Mouse (Mus musculus) megakaryocyte-erythroid progenitor cell, adult 5-6 weeks (primary cell): Measurements from ENCODE around the gene Trpm7. TPM values are rescaled to one million over a fixed set of nuclear protein-coding genes. Genes with fewer than 3 reads are reported as not detected.
"Not testable (repeated sequence)": the region's sequence is repeated elsewhere in the genome, so short reads cannot be mapped to it uniquely, and the experiment has no call there.

ENCODE experiments used
- ATAC-seq: replicated peaks from 2 replicates; pipeline ENCODE4 v1.8.0; 2016; ENCODE audit warnings: mild to moderate bottlenecking, inconsistent platforms; ENCODE audit not compliant: severe bottlenecking, poor library complexity, low FRiP score, low TSS enrichment
- total RNA-seq, 2 experiments: library from RNA; stranded (forward) in 1 of 2; stranded (reverse) in 1 of 2; fragments of 200-1000, 215-1000 nt in 1 of 2; fragments of >200 nt in 1 of 2; fragmentation: Nextera tagmentation in 1 of 2; gene quantifications; 2 replicates each; pipeline ENCODE4 v1.2.3; 2014 to 2017

Trpm7 gene
- total RNA-seq (2014; fragmentation: Nextera tagmentation) (72.4 and 74.8 TPM in 2 replicates), total RNA-seq (2017) (69.3 and 121 TPM in 2 replicates)

DNA sequence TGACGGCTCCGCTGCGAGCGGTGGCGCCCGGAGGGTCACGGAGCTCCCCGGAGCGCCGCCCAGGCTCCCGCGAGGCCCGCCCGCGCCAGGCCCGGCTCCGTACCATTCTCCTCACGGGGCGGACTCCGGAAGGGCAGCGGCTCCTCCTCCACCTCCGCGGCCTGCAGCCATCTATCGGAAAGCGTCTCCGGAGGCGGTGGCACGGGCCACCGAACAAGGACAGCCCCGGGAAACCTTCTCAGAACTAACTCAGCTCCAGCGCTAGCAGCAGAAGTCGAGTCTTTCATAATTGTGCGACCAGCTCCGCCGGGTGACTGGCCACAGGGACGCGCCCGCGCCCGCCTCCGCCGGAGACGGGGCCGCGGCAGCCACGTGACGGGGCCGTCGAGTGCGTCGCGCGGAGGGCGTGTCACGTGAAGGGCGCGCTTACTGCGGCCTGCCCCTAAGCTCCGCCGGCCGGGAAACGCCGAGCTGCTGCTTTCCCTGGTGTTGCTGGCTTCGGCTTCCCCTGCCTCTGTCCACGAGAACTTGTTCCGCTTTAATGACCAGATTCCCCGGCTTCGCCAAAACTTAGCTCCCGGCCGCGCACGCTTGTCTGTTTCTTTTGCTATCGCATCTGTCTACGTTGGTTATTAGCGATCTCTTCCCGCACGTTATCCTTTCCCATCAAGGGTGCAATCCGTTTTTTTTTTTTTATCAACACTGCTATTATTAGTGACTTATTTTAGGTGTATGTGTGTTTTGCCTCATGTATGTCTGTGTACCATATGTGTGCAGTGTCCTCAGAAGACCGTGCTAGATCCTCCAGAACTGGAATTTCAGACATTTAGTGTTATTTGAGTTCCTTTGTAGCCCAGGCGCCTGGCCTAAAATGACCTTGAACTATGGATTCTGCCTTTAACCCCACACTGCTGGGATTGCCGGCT lies at the start of gene Trpm7:
Gene Trpm7, minus strand, starts transcription at position 360 of the 926 bp plus-strand sequence.
- ATAC-seq = peak; percentile 89

DNA sequence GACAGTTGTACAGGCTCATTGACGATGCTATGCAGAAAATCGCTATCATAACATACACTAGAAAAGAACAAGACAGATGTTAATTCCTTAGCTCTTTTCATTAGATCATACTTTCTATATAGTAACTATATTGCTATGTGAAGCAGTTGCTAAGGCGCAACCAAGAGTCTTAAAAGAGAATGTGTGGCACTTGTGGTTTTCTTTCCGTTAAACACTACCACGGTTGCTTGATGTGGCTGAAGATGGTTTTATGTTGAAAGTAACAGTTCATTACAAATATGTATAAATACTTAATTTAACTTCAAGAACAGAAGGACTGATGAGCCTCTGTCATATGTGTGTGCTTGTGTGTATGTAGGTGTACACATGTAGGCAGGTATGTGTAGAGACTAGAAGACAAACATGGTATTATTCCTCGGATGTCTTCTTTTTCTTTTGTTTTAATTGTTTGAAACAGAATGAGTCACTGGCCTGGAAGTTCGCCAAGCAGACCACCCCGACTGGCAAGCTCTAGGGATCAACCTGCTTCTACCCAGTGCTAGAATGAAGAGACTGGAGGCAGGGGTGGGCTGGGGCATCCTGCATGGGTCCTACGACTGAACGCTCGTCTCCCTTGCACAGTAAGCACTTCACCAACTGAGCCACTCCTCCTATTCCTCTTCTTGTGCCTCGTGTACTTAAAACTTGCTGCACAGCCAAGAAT lies 44.5 kb upstream of the Trpm7 start:
- no peak for ATAC-seq

DNA sequence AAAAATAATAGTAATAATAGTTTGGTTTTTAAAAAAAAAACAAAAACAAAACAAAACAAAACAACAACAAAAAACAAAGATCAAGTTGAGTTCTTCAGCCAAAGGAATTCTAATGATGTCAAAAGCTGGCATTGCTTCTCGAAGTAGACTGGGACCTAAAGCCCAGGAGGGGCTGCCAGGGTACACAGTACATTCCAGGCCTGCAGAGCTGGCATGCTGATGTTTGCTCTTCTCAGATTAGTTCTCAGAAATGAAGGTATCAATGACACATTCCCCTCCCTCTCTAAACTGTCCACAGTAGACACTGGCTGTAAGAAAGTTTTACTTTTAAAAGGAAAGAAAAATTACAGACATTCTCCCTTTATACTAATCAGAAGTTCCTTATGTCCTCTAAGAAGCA lies 40.2 kb upstream of the Trpm7 start:
- ATAC-seq = no peak

DNA sequence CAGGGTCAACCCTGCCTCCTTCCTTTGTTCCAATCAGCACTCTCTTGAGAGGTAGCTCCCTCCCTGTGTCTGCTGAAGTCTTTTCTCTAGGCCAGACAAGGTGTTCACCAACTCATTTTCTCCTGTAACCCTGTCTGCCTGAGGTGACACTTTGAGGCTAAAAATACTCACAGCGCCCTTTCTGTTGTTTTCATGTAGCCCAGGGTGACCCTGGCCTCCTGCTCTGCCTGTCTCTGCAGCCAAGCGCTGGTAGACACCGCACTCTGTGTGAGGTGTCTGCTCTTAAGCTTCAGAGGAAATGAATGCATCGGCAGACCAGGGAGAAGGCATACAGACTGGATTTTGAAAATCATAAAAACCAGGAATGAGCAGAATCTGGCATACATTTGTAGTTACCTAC lies 38.1 kb upstream of the Trpm7 start:
- no peak for ATAC-seq

DNA sequence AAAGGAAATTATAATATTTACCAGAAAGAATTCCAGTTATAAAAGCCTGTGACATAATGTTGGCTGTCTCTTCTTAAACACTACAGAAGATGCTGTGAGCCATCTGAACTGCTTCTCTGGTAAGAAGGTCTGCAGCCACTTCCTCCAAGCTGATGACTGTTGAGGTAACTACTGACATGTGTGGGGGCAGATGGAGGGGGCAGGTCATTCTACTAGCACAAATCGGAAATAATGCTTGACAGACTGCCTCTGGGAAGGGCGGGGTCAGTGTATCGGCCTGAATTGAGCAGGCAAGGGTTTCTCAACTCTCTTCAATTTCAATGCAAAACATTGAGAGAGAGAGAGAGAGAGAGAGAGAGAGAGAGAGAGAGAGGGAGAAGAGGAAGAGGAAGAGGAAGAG lies 28.1 kb upstream of the Trpm7 start:
- ATAC-seq = no peak

DNA sequence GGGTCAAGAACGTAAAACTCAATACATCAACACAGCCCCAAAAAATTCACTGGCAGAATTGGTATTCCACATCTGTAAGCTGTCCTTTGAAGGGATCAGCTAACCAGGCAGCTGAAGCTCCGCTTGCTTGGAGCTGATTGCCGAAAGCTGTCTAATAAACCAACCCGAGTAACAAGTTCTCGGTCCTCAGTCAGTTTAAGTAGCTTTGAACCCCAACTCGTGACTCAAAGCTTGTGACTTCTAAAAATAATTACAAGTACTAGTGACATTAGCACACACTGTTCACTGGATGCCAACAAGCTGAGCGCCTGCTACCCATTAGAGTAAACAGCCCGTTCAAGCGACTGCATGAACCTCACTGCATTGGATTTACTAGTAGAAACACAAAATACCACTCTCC lies 21.5 kb upstream of the Trpm7 start:
- no peak for ATAC-seq

DNA sequence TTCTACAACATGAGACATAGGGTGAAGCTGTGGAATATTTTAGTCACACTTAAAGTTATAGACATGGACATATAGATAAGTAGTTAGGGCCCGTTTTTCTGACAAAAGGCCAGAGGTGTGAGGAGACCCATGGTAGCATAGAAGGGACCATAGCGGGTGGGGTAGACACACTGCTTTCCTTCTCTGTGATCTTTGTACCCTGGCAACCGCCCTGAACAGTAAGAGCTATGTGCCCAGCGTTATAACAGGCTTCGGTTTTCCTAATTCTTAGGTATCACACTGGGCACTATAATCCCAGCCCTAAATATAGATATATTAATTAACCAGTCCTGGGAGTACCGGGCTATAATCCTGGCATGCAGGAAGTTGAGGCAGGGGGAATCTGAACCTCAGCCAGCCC lies 20.9 kb upstream of the Trpm7 start:
- ATAC-seq = no peak

DNA sequence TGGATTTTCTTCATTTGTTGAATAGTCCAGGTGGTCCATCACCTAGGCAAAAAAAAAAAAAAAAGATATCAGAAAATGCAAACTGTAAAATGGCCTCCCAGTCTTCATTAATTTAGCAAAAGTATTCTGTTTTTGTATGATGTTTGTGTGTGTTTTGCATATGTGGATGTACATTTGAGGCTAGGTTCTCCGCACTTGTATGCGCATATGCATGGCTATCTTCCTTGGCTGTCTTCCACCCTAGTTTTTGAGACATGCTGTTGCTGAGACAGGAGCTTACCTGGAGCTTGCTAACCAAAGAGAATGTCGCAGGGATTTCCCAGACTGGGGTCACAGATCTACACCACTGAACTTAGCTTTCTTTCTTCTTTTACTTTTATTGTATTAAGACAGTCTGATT lies 18.2 kb upstream of the Trpm7 start:
- no peak for ATAC-seq

DNA sequence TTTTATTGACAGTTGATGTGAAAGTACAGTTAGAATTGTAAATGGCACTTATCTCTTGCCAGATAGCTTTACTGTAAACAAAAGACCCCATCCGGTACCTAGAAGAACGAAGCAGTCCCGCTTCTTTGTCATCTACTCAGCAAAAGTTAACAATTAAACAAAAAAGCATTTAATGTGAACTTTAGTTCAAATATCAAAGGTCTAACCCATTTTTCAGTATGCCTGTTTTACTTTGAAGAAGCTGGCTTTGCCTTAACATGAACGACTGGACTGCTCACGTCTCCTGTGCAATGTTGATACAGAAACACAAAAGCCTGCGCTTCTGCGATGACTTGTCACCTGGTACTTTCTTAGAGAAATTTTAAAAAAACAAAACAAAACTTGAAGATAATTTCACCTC lies 16.3 kb upstream of the Trpm7 start:
- ATAC-seq = no peak

DNA sequence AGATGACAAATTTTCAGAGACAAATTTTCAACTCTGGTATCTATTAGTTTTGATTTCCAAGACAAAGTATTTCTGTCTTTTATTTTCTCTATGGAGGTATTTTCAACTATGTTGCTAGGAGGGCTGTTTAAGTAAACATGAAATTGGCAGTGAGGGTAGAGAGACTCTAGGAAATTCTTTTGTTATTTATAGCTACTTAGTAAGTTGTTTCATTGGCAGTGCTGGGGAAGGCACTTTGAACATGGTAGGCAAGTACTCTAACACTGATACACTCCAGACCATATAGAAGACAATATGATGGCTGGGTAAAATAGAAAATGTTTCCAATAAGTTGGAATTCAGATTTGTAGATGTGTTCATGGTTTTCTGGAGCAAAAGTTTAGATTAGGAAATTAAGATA lies 15.7 kb upstream of the Trpm7 start:
- no peak for ATAC-seq

DNA sequence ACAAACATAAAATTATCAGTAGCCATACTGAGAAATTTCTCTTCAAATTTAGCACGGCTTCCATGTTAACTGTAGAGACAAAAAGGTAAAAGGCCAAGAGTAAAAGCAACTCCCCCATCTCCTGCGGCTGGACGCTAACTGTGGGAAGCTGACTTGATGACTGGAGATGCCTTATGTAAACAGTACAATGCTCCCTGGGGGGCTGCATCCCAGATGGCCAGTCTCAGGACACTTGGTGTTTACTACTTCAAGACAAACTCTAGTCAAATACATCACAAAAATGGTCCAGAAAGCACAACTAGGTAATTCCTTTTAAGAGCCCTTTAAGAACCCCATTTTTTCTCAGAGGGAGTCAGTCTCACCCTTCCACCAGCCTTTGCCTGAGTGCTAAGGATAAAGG lies 11.1 kb upstream of the Trpm7 start:
- ATAC-seq = no peak

DNA sequence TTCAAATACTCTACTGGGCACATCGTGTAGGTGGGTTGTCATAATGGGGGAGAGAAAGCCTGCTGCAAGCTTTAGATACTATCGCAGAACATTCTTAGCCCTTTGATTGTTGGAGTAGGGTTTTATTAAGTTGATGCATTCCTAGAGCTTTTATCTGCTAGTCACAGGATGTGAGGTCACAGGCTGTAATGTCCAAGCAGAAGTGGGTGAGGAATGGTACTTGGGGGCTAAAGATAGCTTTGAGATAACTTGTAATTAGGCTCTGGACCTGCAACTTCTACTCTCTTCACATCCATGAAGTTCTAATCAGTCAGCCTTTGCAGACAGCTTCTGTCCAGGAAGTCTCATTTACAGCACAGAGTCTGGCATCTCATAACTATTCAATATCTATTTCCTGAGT lies 9.8 kb upstream of the Trpm7 start:
- ATAC-seq = no peak

DNA sequence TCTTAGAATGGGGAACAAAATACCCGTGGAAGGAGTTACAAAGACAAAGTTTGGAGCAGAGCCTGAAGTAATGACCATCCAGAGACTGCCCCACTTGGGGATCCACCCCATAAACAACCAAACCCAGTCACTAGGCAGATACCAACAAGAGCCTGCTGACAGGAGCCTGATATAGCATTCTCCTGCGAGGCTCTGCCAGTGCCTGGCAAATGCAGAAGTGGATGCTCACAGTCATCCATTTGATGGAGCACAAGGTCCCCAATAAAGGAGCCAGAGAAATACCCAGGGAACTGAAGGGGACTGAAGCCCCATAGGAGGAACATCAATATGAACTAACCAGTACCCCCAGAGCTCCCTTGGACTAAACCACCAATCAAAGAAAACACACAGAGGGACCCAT lies 6.7 kb upstream of the Trpm7 start:
- not testable (repeated sequence) for ATAC-seq

DNA sequence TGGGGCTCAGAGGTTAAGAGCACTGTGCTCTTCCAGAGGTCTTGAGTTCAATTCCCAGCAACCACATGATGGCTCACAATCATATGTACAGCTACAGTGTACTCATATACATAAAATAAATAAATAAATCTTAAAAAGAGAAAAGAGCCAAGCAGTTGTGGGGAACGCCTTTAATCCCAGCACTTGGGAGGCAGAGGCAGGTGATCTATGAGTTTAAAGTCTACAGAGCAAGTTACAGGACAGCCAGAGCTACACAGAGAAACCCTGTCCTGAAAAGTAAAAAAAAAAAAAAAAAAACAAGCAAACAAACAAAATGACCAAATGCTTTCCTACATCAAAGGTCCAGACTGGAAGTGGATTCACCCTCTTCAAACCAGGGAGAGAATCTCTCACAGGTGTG lies 2.0 kb upstream of the Trpm7 start:
- no peak for ATAC-seq

DNA sequence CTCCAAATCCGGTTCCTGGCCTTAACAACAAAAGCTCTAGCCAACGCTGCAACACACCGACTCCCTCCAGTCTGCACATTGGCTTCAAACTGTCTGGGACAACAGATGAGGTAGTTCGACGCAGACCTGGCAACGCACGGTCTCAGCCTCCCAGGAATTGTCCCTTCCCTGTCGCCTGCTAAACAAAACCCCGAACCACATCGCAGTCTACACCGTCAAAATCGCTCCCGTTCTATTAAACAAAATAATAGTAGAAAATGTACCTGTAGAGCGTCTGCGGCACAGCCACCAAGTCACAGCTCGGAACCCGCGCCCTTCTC lies 554 bp downstream of the Trpm7 start:
- ATAC-seq = peak; percentile 56

DNA sequence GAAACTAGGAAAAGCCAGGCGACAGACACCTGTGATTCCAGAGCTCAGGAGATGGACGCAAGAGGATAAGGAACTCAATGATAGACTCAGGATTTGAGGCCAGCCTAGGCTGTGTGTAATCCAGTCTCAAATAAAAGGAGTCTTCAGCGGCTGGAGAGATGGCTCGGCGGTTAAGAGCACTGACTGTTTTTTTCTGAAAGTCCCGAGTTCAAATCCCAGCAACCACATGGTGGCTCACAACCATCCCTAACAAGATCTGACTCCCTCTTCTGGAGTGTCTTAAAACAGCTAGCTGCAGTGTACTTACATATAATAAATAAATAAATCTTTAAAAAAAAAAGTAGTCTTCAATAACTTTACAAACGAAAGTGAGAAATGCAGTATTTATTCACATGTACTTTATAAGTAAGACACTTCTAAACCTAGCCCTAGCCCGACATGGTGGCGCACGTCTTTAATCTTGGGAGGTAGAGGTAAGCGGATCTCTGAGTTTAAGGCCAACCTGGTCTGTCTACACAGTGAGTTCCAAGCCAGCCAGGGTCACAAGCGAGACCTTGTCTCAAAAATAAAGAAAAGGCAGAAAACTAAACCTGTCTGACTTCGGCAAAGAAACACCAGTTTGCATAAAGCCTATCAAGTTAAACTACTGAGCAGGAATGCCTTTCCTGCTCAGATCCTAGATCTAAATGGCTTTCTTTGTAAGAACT lies 1.1 kb downstream of the Trpm7 start:
- no peak for ATAC-seq

DNA sequence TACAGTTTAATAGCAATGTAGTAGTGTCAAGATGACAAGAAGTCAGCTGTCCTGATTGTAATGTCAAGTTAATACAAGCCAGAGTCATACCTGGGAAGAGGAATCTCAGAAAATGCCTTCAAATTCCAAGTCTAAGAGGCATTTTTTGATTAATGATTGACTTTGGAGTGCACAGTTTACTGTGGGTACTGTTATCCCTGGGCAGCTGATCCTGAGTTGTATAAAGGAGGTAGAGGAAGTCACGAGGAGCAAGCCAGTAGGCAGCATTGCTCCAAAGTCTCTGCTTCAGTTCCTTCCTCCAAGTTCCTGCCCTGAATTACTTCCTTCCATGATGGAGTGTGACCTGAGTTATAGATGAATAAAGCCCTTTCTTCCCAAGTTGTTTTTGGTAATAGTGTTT lies 9.7 kb downstream of the Trpm7 start:
- no peak for ATAC-seq

DNA sequence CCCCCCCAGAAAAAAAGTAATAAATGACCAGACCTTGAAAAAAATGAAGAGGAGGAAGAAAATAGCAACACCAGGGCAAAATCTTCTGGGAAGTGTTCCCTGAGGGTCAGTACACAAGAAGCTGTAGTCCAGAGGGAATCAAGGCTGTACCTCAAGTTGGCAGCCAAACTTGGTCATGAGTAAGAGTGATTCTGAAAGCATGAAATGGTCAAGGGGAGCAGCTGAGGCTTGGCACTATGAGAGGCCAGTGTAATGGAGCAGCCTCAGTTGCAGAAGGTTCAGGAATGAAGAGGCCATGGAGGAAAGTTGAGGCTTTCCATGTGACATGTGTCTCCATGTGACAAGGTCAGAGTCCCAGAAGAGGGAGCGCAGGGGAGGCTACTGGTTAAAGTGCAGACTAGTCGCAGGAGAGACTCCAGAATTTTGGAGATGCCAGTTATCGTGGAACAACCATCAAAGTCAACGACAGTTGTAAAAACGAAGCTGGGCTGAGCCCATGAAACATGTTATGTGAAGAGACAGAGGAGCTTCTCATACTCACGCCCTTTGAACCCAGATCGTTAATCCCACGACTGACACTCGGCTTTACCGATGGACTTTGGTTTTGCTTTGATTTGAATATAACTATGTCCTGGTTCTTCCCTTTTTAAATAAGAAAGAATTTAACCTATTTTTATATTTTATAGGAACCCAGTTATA lies 10.4 kb downstream of the Trpm7 start:
- ATAC-seq = no peak

DNA sequence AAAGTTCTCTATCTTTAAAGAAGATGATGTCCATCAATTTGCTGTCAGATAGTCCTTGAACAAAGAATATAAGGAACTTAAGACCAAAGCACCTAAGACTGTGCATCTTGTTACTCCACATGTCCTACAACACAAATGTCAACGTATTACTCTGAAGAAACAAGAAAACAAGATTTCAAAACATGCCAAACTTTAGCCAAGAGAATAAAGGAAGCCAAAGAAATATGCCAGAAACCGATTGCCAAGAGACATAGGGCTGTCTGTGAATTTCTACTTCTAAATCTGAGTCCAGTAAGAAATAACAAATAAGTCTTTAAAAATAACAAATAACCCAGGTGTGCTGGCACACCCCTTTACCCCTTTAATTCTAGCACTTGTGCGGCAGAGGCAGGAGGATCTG lies 11.0 kb downstream of the Trpm7 start:
- ATAC-seq = no peak

DNA sequence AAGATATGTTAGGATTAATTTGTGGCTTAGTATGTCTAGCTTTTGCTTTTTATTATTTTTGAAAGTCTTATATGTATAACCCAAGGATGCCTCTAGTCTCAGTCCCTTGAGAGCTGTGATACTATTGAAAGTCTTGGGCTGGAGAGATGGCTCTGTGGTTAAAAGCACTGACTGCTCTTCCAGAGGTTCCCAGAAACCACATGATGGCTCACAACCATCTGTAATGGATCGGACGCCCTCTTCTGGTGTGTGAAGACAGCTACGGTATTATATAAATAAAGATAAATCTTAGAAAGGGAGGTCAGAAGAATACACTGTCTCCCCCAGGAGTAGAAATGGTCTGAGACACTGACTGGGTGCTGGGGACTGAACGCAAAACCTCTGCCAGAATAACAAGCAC lies 31.3 kb downstream of the Trpm7 start:
- no peak for ATAC-seq
